Mouse (Mus musculus) layer of hippocampus, adult 11-12 months (tissue): ENCODE measurements at regions not wholly inside any gene's neighbourhood (a gene's known extent, or its start where the extent isn't known, plus 50 kb on each side); places are given as distances from the start of the nearest gene placed in this dataset.
A peak's percentile ranks its signal among the peaks of the same experiment; 100 is the strongest.

Experiments used
- DNase-seq: peaks from one replicate; pipeline ENCODE4 v3.0.0; 2022; ENCODE audit warnings: low spot score

GRCm38 (mm10) chr11:64369516-64369915 is 65.6 kb upstream of the Hs3st3a1 start:
- DNase-seq: peak; percentile 40

DNA sequence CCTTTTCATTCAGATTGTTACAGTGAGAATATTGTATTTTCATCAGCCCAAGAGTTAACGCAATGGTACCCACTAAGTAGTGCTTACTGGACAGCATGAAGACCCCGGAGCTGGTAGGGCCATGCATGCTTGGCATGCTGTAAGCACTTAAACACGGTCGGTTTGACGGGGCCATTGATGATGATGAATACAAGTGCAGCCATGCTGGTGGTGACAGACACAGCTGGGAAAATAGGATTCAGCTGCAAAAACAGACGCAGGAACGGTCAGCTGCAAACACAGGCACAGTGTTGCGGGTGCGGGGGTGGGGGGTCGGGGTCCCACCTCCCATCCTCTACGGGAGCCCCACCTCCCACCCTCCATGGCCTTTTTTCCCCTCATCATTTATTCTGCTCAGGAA is 99.7 kb upstream of the Hs3st3a1 start:
- DNase-seq: no peak

GRCm38 (mm10) chr11:64332406-64332805 is 102.7 kb upstream of the Hs3st3a1 start:
- DNase-seq: no peak

DNA sequence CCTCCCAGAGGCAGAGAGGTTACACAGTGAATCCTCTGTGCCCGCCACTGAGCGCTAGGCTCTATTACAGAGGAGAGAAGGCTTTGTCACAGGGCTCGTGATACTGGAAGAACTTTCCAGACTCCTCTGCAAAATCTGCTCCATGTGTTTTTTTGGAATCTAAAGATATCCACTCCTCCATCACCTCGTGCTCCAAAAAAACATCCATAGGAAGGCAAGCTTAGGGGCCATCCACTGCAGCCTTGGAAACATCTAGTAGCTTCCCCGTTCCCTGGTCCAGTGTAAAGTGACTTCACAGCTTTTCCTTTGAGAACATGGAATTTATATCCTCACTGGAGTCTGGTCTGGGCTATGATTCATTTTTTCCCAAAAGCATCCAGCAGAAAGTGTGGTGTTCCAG is 103.3 kb upstream of the Hs3st3a1 start:
- DNase-seq: peak; percentile 9

GRCm38 (mm10) chr11:64329129-64329528 is 106.0 kb upstream of the Hs3st3a1 start:
- DNase-seq: no peak

- DNase-seq: no peak
Measured at GRCm38 (mm10) chr11:64327771-64328170, 107.4 kb upstream of the Hs3st3a1 start.

GRCm38 (mm10) chr11:64326646-64327045 is 108.5 kb upstream of the Hs3st3a1 start:
- DNase-seq: no peak

- no peak for DNase-seq
Measured at GRCm38 (mm10) chr11:64321900-64322425, 113.2 kb upstream of the Hs3st3a1 start.

DNA sequence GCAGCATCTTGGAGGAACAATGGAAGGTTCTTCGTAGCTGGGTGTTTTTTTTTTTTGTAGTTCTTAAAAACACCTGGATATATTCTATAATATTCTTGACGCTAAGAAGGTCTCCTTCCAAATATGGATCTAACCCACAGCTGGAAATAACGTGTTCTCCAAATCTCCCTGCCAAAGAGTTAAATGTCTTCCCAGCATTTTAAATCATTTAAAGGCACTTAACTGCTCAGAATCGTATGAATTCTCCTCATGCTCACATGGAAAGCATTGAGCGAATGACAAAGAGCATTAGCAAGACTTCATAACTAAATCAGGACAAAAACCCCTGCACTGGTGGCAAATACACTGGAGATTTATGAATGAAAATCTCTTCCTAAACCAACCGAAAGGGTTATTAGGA is 117.7 kb upstream of the Hs3st3a1 start:
- DNase-seq: no peak

- no peak for DNase-seq
Measured at GRCm38 (mm10) chr11:64314997-64315396, 120.1 kb upstream of the Hs3st3a1 start.

DNA sequence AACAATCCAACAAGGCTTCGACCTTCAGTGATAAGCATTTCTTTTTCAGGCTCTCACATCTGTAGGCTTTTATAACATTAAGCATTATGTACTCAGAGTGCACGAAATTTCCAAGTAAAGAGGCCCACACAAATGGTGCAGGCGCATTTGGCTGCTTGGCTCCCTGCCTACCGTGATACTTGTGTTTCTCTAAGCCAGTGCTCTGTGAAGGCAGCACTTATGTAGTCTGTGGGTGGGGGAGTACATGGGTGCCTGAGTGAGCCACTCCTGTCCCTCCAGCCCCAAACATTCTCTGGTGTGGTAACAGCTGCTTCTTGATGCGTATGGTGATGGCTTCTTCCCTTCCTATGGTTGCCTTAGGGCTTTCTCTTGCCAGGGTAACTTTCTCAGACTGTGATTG is 121.9 kb upstream of the Hs3st3a1 start:
- DNase-seq: no peak

DNA sequence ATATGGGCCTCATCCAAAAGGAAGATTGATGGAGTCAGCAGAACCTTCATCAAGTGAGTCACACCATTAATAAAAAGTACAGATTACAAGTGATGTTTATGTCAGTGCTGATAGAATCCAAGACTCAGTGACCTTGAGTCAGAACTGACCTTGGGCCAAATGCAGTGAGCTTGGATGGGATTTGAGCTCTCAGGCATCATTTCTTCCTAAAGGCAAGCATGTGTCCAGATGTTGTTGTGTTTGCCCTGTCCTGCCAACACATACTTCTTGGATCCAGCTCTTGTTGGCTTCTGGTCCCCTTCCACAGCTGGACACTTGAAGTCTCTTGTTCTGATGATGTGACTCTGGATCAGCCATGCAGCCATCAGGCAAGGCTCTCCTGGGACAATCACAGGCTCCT is 125.3 kb upstream of the Hs3st3a1 start:
- no peak for DNase-seq

- DNase-seq: no peak
Measured at GRCm38 (mm10) chr11:64297825-64298224, 137.3 kb upstream of the Hs3st3a1 start.

DNA sequence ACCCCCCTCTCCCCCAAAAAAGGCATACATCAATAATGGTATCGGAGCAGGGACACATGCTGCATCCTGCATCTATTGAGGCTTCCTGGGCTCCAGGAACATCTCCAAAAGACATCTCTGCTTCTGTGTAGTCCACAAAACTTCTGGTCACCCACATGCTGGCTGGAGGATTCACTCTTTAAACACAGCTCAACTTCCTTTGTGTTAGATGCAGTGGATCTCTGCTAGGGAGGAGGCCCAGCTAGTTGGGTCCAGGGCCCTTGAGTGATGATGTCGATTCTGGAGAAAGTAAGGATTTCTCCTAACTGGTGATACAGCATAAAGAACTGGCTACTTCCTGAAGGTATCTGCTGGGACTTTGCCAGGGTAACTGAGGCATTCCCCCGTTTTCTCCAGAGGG is 146.9 kb upstream of the Hs3st3a1 start:
- DNase-seq: no peak

- DNase-seq: no peak
Measured at GRCm38 (mm10) chr11:64287499-64287898, 147.6 kb upstream of the Hs3st3a1 start.

DNA sequence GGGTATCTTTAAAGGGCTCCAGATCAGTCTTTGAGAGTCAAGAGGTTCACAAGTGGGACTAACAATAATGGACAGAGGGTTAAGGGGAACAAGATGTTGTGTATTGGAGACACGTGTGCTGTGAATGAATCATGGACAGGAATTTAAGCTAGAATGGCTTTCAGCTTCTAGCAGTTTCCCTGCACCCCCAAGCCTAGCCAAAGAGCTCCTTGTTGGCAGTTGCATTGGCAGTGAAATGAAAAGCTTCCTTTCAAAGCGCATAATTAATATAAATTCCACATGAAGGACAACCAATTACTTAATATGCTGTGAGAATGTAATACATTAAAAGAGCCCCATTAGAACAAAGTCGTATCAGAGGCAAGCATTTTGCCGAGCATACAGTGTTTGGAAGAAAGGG is 153.4 kb upstream of the Hs3st3a1 start:
- no peak for DNase-seq

GRCm38 (mm10) chr11:64278259-64279003 is 156.7 kb upstream of the Hs3st3a1 start:
- no peak for DNase-seq

DNA sequence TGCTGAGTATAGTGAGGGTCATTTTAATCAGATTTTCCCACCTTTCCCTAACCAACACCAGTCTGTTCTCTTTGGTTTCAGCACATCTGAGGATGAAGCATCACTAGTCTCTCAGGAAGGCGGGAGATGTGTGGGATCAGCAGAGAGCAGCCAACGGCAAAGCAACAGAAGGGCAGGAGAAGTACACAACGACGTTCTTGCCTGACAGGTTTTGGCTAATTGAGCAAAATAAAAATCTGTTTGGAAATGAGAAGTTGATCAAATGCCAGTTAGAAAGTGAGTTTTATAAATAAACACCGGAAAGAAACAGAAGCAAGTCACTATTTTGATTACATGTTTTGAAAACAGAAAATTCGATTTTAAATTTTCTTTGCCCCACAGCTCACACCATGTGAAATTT is 161.4 kb upstream of the Hs3st3a1 start:
- no peak for DNase-seq

GRCm38 (mm10) chr11:64273214-64273613 is 161.9 kb upstream of the Hs3st3a1 start:
- no peak for DNase-seq

DNA sequence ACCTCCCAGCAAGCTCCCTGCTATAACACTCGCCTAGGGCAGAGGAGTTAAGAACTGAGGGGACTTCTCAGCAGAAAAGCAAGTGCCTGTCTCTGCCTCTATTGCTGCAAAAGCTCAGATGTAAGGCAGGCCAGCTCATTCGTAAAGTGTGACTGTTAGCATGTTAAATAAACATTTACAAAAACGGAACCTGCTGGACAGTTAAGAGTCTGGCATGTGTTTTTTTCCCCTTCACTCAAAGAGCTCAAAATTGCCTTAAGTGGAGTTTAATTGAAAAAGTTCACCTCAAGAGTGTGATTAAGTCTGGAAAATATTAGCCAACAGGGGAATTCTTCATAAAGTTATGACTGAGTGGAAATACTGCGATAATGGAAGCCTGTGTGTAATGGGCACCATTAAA is 167.0 kb upstream of the Hs3st3a1 start:
- no peak for DNase-seq

DNA sequence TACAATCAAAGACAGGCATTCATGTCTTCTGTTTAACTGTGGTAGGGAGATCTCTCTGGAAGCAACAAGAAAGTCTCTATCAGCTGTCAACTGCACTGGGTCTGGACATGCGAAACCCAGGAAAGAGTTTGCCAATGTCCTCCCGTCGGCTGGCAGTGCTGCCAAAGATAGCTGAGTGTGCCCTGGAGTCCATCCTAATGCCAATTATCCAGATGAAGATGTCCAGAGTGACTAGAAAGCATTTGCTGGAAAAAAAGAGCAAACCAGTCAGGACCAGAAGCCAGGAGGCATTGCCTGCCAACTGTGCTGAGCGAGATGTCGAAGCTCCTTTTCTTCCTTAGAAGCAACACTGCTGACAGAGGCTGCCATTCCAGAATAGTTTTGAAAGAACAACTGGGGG is 167.6 kb upstream of the Hs3st3a1 start:
- DNase-seq: no peak

DNA sequence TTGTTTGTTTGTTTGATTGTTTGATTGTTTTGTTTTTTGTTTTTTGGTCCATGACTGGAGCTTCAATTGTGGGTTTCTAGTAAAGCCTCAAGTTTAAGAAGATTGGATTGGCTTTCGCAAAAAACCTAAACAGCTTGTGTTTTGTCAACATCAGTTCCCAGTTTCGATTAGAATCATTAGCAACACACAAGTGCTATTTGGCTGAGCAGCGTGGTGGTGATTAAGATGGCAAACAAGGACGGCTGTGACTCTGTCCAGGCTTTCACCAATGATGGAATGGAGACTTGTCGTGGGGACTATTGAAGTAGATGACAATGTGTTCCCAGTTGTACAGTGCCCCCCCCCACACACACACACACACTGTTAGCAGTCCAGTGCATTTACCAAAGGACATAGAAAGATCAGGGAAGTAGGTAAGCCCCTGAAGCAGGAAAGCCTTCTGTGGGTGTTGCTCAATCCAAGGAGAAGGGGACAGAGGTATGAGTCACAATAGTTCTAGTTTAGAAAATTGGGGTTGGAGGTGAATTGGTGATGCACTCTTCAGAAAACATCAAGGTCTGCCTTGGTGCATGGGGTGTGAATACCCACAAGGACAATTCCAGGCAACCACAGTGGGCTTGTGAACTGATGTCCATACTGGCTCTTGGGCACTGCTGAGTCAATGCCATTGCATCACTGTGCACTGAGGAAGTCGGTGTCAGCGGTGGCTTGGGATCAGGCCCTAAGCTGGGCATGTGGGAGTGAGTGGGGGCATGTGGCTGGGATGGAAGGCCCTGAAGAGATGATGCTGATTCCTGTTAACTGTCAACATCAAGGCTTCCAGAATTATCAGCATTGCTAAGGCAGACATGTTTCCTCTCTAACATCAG is 174.5 kb upstream of the Cox10 start:
- DNase-seq: no peak

GRCm38 (mm10) chr11:64236873-64237272 is 157.6 kb upstream of the Cox10 start:
- DNase-seq: no peak
